Mouse (Mus musculus): ENCODE results near the gene Rras2. TPM values are rescaled to one million over a fixed set of nuclear protein-coding genes. Genes with fewer than 3 reads are reported as not detected.

Gene Rras2
- polyA plus RNA-seq (2012; ENCODE audit: insufficient read depth, low replicate concordance), result 1.6 and 8.4 TPM in 2 replicates

DNA sequence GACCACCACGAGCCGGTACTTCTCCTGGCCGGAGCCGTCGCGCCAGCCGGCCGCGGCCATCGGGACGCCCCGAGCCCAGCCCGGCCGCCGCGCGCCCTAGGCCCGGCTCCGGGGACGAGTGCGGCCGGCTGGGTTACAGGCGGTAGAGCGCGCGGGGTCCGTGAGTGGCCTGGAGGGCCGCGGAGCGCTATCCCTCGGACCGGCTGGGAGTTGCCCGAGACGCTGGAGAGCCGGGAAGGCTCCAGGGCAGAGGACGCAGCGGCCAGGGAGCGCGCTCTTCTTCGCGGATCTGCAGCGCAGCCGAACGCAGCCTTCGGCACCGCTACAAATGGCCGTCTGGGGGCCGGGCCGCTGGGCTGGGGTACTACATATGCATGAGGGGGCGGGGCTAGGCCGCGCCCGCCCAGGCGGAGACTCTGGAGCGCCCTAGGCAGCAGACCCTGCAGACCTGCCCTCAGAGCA lies at the start of gene Rras2:
Gene Rras2, minus strand, starts transcription at position 338 of the 462 bp plus-strand sequence.
- TF ChIP-seq FLI1 (IDR thresholded peaks at IDR 0.05; ENCODE audit: low read length), result no peak
- TF ChIP-seq GATA1 (IDR thresholded peaks at IDR 0.05; ENCODE audit: borderline replicate concordance, low read length), result no peak
- Histone ChIP-seq H3K9me3 (no peaks in the 10 kb centered on the region), H3K27me3 (replicated peaks) (peaks cover 55% of the 10 kb centered on the region), H3K4me3 (replicated peaks) (peak within 1 kb of the TSS; percentile 92), H3K4me1 (peaks cover 20% of the 10 kb centered on the region), H3K36me3 (replicated peaks; ENCODE audit: low read length) (no peaks in the 10 kb centered on the region)

GRCm38 (mm10) chr7:114162975-114163374 lies 45.4 kb upstream of the Rras2 start:
- TF ChIP-seq GATA1 (IDR thresholded peaks at IDR 0.05; ENCODE audit: borderline replicate concordance, low read length), result no peak
- no peak for TF ChIP-seq FLI1 (IDR thresholded peaks at IDR 0.05; ENCODE audit: low read length)
- Histone ChIP-seq H3K27me3 (replicated peaks) (peaks cover 12% of the 10 kb centered on the region), H3K4me1 (no peaks in the 10 kb centered on the region), H3K4me3 (replicated peaks) (no peak overlapping the region), H3K36me3 (replicated peaks; ENCODE audit: low read length) (no peaks in the 10 kb centered on the region), H3K9me3 (no peaks in the 10 kb centered on the region)

- Histone ChIP-seq H3K4me3 (replicated peaks) (no peak overlapping the region), H3K27me3 (replicated peaks) (peaks cover 12% of the 10 kb centered on the region), H3K4me1 (no peaks in the 10 kb centered on the region), H3K9me3 (no peaks in the 10 kb centered on the region), H3K36me3 (replicated peaks; ENCODE audit: low read length) (no peaks in the 10 kb centered on the region)
- TF ChIP-seq GATA1 (IDR thresholded peaks at IDR 0.05; ENCODE audit: borderline replicate concordance, low read length) (no peak), FLI1 (IDR thresholded peaks at IDR 0.05; ENCODE audit: low read length) (no peak)
Measured at GRCm38 (mm10) chr7:114161101-114161500, 43.5 kb upstream of the Rras2 start.

GRCm38 (mm10) chr7:114157716-114158278 lies 40.2 kb upstream of the Rras2 start:
- peaks cover 17% of the 10 kb centered on the region for H3K27me3 ChIP-seq (replicated peaks)
- no peak overlapping the region for H3K4me3 ChIP-seq (replicated peaks)
- no peaks in the 10 kb centered on the region for H3K36me3 ChIP-seq (replicated peaks; ENCODE audit: low read length)
- TF ChIP-seq GATA1 (IDR thresholded peaks at IDR 0.05; ENCODE audit: borderline replicate concordance, low read length), result no peak
- TF ChIP-seq FLI1 (IDR thresholded peaks at IDR 0.05; ENCODE audit: low read length), result no peak
- H3K4me1 ChIP-seq, result no peaks in the 10 kb centered on the region
- no peaks in the 10 kb centered on the region for H3K9me3 ChIP-seq

DNA sequence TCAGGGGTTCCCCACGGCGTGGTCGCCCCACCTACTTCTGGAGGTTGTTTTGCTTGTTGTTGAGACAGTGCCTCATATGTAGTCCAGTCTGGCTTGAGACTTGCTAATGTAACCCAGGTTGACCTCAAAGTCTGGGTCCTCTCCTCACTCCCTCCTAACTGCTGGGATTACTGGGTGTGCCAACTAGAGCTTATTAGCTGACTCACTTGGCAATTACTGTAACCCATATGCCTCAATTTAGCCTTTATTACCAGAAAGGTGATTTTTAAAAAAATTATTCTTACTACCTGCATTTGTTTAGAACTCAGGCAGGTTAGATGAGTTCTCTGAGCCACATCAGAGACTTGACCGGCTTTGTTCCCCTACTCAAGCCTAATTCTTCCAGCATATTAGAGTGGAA lies 38.8 kb upstream of the Rras2 start:
- H3K4me1 ChIP-seq, result no peaks in the 10 kb centered on the region
- H3K27me3 ChIP-seq (replicated peaks), result peaks cover 15% of the 10 kb centered on the region
- no peak overlapping the region for H3K4me3 ChIP-seq (replicated peaks)
- no peaks in the 10 kb centered on the region for H3K36me3 ChIP-seq (replicated peaks; ENCODE audit: low read length)
- no peak for TF ChIP-seq FLI1 (IDR thresholded peaks at IDR 0.05; ENCODE audit: low read length)
- TF ChIP-seq GATA1 (IDR thresholded peaks at IDR 0.05; ENCODE audit: borderline replicate concordance, low read length), result no peak
- no peaks in the 10 kb centered on the region for H3K9me3 ChIP-seq

DNA sequence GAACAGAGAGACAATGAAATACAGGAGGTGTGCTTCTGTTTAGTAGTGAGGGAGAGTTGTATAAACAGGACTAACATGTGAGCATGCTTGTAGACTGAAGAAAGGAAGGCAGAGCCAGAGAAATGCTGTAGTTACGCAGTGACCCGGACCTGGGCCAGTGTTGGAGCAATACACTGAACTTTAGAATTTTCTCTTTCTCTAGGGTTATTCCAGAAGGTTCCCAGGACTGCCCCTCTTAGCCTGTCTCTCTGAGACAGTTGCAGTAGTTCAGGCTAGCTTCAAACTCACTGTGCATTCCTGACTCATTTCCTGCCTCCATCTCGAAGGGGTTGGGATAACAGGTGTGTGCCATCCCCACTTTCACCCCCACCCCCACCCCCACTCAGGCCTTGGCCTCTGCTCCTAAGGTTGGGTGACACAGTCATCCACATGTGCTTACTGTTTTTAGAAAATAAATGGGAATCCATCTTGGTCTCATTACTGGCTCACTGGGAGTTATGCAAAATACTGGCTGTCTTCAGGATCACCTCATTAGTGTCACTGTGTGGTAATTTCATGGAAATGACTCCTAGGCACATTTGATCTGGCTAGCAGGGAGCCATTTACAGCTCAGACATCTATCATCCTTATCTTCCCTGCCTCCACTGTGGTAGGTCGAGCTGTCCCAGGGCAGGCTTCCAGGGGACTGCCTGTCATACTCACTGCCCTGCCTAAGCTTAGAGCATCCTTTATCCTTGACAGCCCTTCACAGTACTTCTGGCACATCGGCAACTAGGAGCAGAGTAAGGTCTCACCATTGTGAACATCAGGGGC lies 37.7 kb upstream of the Rras2 start:
- Histone ChIP-seq H3K4me3 (replicated peaks) (no peak overlapping the region), H3K27me3 (replicated peaks) (peaks cover 11% of the 10 kb centered on the region), H3K36me3 (replicated peaks; ENCODE audit: low read length) (no peaks in the 10 kb centered on the region), H3K9me3 (peaks cover 6% of the 10 kb centered on the region), H3K4me1 (no peaks in the 10 kb centered on the region)
- TF ChIP-seq GATA1 (IDR thresholded peaks at IDR 0.05; ENCODE audit: borderline replicate concordance, low read length) (no peak), FLI1 (IDR thresholded peaks at IDR 0.05; ENCODE audit: low read length) (no peak)

- H3K36me3 ChIP-seq (replicated peaks; ENCODE audit: low read length), result no peaks in the 10 kb centered on the region
- H3K4me1 ChIP-seq, result peaks cover 1% of the 10 kb centered on the region
- TF ChIP-seq FLI1 (IDR thresholded peaks at IDR 0.05; ENCODE audit: low read length) (no peak), GATA1 (IDR thresholded peaks at IDR 0.05; ENCODE audit: borderline replicate concordance, low read length) (no peak)
- H3K9me3 ChIP-seq, result peaks cover 13% of the 10 kb centered on the region
- H3K4me3 ChIP-seq (replicated peaks), result no peak overlapping the region
- peaks cover 10% of the 10 kb centered on the region for H3K27me3 ChIP-seq (replicated peaks)
Measured at GRCm38 (mm10) chr7:114151036-114151780, 33.6 kb upstream of the Rras2 start.

DNA sequence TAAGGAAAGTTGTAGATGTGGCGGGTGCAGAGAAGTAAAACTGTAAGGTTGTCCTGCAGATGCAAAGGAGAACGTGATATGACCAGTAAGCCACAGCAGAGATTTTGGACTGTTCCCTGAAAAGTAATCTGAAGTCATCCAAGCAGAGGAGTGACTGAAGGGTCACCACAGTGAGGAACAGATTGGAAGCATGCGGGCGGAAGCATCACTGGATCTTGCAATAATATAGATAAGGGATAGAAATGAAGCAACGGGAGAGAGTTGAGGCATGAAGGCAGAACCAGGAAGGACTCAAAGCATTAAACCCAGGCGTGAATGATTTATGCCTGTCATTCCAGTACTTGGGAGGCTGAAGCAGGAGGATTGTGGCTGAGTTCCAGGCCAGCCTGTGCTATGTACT lies 32.0 kb upstream of the Rras2 start:
- TF ChIP-seq FLI1 (IDR thresholded peaks at IDR 0.05; ENCODE audit: low read length), result no peak
- no peak for TF ChIP-seq GATA1 (IDR thresholded peaks at IDR 0.05; ENCODE audit: borderline replicate concordance, low read length)
- H3K36me3 ChIP-seq (replicated peaks; ENCODE audit: low read length), result no peaks in the 10 kb centered on the region
- H3K27me3 ChIP-seq (replicated peaks), result peaks cover 8% of the 10 kb centered on the region
- no peak overlapping the region for H3K4me3 ChIP-seq (replicated peaks)
- peaks cover 7% of the 10 kb centered on the region for H3K4me1 ChIP-seq
- H3K9me3 ChIP-seq, result peaks cover 18% of the 10 kb centered on the region

- Histone ChIP-seq H3K36me3 (replicated peaks; ENCODE audit: low read length) (no peaks in the 10 kb centered on the region), H3K9me3 (peaks cover 18% of the 10 kb centered on the region), H3K27me3 (replicated peaks) (peaks cover 7% of the 10 kb centered on the region), H3K4me3 (replicated peaks) (no peak overlapping the region), H3K4me1 (peaks cover 7% of the 10 kb centered on the region)
- no peak for TF ChIP-seq GATA1 (IDR thresholded peaks at IDR 0.05; ENCODE audit: borderline replicate concordance, low read length)
- TF ChIP-seq FLI1 (IDR thresholded peaks at IDR 0.05; ENCODE audit: low read length), result no peak
Measured at GRCm38 (mm10) chr7:114149135-114149534, 31.6 kb upstream of the Rras2 start.

Data from megakaryocyte, embryonic 14.5 days (primary cell).